Mouse (Mus musculus) kidney, embryonic 16.5 days (tissue): ENCODE measurements at regions not wholly inside any gene's neighbourhood (a gene's known extent, or its start where the extent isn't known, plus 50 kb on each side); places are given as distances from the start of the nearest gene placed in this dataset.

Experiments used
- ATAC-seq: fragments of 200-750 bp; cut with Nextera tagmentation; 2 replicates; pipeline ENCODE4 v1.8.0; 2017; ENCODE audit warnings: moderate TSS enrichment; ENCODE audit not compliant: low FRiP score, low TSS enrichment
- H3K27ac ChIP-seq: fragments of 300-500 bp; sonication (generic); 2 replicates; pipeline ENCODE4 v1.5.1; 2014; ENCODE audit warnings: low read length
- H3K27me3 ChIP-seq: fragments of 300-500 bp; sonication (generic); 2 replicates; pipeline ENCODE4 v1.6.1; 2014; ENCODE audit warnings: low read length, control low read depth, mixed read lengths; ENCODE audit not compliant: insufficient read depth
- H3K36me3 ChIP-seq: fragments of 300-500 bp; sonication (generic); 2 replicates; pipeline ENCODE4 v1.6.1; 2014; ENCODE audit warnings: low read length, control low read depth, mixed read lengths; ENCODE audit not compliant: insufficient read depth
- H3K4me1 ChIP-seq: fragments of 300-500 bp; sonication (generic); 2 replicates; pipeline ENCODE4 v1.6.1; 2014; ENCODE audit warnings: low read length, control low read depth, mixed read lengths; ENCODE audit not compliant: insufficient read depth
- H3K4me2 ChIP-seq: fragments of 300-500 bp; sonication (generic); replicated peaks from 2 replicates; pipeline ENCODE4 v1.6.1; 2014; ENCODE audit warnings: low read depth, low read length
- H3K4me3 ChIP-seq: fragments of 300-500 bp; sonication (generic); 2 replicates; pipeline ENCODE4 v1.5.1; 2014; ENCODE audit warnings: mild to moderate bottlenecking, low read length
- H3K9ac ChIP-seq: fragments of 300-500 bp; sonication (generic); replicated peaks from 2 replicates; pipeline ENCODE4 v1.6.1; 2014; ENCODE audit warnings: low read length
- H3K9me3 ChIP-seq: fragments of 300-500 bp; sonication (generic); 2 replicates; pipeline ENCODE4 v1.6.1; 2016; ENCODE audit warnings: low read length, control low read depth
- WGBS: fragments of 180-500 bp; shearing (Covaris S2); extraction: QIAGEN DNeasy Blood & Tissue Kit; methylation state at CpG from one replicate; pipeline ENCODE4 v1.1.7; 2014; 5-methylcytosine and 5-hydroxymethylcytosine counted together

DNA sequence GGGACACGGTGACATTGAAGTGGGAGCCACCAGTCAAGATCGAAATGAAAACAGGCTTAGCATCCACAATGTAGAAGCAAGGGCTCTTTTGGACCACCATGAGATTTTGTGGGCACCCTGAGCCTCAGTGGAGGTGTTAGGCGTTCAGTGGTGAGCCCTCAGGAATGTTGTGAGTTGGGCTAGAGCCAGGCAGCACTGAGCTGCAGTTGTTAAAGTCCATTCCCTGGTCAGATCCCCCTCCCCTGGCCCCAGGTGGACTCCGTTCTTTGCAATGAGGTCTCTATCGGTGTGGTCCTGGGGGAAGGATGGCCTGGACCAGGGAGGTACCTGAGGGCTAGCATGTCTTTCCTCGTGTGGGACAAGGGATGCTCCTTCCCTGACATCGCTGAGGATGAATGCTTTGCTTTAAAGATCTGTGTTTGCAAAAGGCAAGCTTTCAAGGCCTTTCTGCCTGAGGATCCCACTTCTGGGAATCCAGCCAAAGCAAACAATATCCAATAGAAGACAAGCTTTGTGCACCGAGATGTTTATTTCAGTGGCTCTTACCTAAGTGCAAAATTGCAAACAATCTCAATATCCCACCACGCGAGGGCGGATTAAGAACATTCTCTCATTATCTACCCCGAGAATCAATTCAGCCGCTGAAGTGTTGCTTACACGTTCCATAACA lies 90.6 kb upstream of the Gdf10 start:
- Histone ChIP-seq H3K27ac (no peak overlapping the region), H3K4me1 (peaks cover 3% of the 10 kb centered on the region; the same call in 1 of the 2 replicates), H3K9ac (no peak overlapping the region), H3K9me3 (no peaks in the 10 kb centered on the region), H3K27me3 (no peaks in the 10 kb centered on the region), H3K4me2 (no peak overlapping the region), H3K36me3 (no peaks in the 10 kb centered on the region), H3K4me3 (no peak overlapping the region)
- 58% methylated on average over 14 of the region's 14 CpGs for WGBS
- no peak; the same call in 1 of the 2 replicates for ATAC-seq

DNA sequence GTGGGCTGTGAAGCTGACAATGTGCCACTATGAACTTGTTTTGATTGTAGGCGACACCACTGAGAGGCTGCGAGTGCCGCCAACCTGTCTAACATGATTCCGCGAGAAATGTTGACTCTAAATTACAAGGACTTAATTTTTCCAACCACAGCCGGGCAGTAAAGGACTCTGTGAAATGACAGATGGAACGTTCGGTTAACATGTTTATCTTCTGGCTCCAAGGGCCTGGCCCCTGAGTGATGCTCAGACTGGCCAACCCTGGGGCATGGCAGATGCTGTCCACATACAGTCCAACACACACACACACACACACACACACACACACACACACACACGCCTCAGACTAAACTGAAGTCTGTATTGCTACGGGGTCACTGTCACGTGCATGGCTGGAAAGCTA lies 87.0 kb upstream of the Gdf10 start:
- no peaks in the 10 kb centered on the region for H3K9me3 ChIP-seq
- H3K9ac ChIP-seq = no peak overlapping the region
- H3K36me3 ChIP-seq = no peaks in the 10 kb centered on the region
- no peaks in the 10 kb centered on the region for H3K27me3 ChIP-seq
- 63% methylated on average over 11 of the region's 11 CpGs for WGBS
- no peak overlapping the region for H3K4me2 ChIP-seq
- no peak for ATAC-seq
- no peak overlapping the region for H3K4me3 ChIP-seq
- peaks cover 3% of the 10 kb centered on the region; the same call in 1 of the 2 replicates for H3K4me1 ChIP-seq
- H3K27ac ChIP-seq = no peak overlapping the region

DNA sequence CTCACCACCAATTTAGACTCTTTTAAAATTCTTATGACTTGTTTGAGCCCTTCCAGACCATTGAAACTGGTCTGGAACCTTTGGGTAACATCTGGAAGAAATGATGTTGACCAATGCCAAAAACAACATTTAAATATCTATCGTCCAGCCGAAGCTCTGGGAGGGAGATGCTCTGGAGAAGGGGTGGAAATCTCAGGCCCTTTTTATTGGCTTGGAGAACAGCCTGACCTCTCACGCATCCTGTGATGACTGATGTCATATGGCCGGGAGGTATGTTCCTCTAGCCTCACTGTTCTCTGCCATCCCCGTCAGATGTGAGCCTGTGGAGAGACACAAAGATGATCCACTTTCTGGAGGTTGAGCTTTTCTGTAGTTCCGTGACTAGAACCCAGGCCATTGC lies 81.6 kb upstream of the Gdf10 start:
- 64% methylated on average over 6 of the region's 6 CpGs for WGBS
- no peak overlapping the region for H3K4me2 ChIP-seq
- ATAC-seq = no peak

DNA sequence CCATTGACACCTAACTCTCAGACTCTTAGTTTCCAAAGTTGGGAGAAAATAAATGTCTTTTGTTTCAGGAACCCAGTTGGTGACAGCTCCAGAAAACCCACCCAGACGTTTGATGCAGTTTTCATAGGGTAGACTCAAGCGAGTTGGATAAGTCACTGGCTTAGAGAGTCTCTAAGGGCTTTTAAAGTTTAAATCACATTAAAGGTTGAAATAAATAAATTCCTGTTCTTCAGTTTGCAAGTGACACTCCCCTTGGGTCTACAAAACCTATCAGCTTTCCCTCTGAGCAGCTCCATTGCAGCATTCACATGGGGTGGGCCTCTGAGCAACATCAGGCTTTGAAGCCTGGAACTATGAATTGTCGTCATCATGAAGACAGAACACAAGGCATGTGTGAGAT lies 69.9 kb upstream of the Gdf10 start:
- Histone ChIP-seq H3K36me3 (no peaks in the 10 kb centered on the region), H3K9me3 (no peaks in the 10 kb centered on the region), H3K9ac (no peak overlapping the region), H3K27me3 (no peaks in the 10 kb centered on the region), H3K4me1 (no peaks in the 10 kb centered on the region), H3K27ac (no peak overlapping the region), H3K4me3 (no peak overlapping the region), H3K4me2 (no peak overlapping the region)
- WGBS = 71% methylated on average over 3 of the region's 3 CpGs
- ATAC-seq = no peak

More for the DNA sequence above, 81.6 kb upstream of the Gdf10 start:
- Histone ChIP-seq H3K27me3 (no peaks in the 10 kb centered on the region), H3K36me3 (no peaks in the 10 kb centered on the region), H3K4me3 (no peak overlapping the region), H3K27ac (no peak overlapping the region), H3K4me1 (no peaks in the 10 kb centered on the region), H3K9ac (no peak overlapping the region), H3K9me3 (no peaks in the 10 kb centered on the region)

DNA sequence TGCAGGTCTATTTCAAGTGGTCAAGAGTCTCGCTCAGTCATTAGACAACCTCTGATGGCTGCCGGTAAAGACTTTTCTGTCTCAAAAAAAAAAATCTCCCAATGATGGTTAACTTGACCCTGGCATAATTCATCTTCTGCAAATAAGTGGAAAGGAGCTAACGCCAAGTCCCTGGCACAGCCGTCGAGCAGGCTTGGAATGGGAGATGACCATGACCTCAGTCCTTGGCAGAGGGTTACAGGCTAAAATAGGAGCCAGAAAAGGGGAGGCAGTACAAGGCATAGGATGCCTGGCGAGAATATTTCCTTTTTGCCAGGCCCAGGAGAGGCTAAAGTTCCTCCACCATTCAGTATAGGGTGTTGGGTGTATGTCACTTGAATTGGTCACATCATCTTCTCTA lies 69.2 kb upstream of the Gdf10 start:
- no peak overlapping the region for H3K27ac ChIP-seq
- H3K4me1 ChIP-seq = no peaks in the 10 kb centered on the region
- H3K4me3 ChIP-seq = no peak overlapping the region
- no peak overlapping the region for H3K4me2 ChIP-seq
- WGBS = 93% methylated on average over 6 of the region's 6 CpGs
- H3K9ac ChIP-seq = no peak overlapping the region
- H3K9me3 ChIP-seq = no peaks in the 10 kb centered on the region
- H3K36me3 ChIP-seq = no peaks in the 10 kb centered on the region
- no peak for ATAC-seq
- no peaks in the 10 kb centered on the region for H3K27me3 ChIP-seq

DNA sequence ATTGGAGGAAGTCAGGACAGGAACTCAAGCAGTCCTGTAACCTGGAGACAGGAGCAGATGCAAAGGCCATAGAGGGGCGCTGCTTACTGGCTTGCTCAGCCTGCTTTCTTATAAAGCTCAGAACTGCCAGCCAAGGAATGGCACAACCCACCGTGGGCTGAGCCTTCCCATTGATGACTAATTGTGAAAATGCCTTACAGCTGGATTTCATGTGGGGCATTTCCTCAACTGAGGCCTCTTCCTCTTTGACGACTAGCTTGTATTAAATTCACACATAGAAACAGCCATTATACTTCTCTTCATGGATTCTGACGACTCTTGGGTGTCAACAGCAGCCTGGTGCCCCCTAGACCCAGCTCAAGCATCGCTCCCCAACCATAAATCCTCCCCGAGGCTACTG lies 66.4 kb upstream of the Gdf10 start:
- Histone ChIP-seq H3K4me2 (no peak overlapping the region), H3K27ac (no peak overlapping the region), H3K36me3 (no peaks in the 10 kb centered on the region), H3K4me1 (no peaks in the 10 kb centered on the region), H3K9me3 (no peaks in the 10 kb centered on the region), H3K9ac (no peak overlapping the region), H3K4me3 (no peak overlapping the region), H3K27me3 (no peaks in the 10 kb centered on the region)
- WGBS = 72% methylated on average over 6 of the region's 6 CpGs
- ATAC-seq = no peak

DNA sequence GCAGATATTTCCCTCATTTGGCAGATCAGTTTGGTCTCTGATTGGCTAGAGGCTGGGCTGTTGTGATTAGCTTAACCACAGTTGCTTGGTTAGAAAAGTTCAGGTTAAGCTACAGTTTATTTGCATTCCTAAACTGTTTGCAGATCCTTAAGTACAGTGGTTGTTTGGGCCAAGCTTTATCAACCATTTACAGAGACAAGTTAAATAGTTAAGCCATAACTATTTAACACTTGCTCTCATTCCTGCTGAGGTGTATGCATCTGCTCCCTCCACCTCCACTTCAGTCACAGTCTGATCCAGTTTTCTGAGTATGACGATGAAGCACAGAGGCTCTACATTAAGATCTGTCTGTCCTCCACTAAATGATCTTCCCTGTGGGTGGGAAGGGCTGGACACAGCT lies 58.6 kb upstream of the Gdf10 start:
- WGBS = 72% methylated on average over 1 of the region's 1 CpGs
- Histone ChIP-seq H3K27me3 (no peaks in the 10 kb centered on the region), H3K4me1 (no peaks in the 10 kb centered on the region), H3K36me3 (no peaks in the 10 kb centered on the region), H3K9ac (no peak overlapping the region), H3K9me3 (peaks cover 7% of the 10 kb centered on the region; the same call in 1 of the 2 replicates), H3K4me2 (no peak overlapping the region), H3K4me3 (no peak overlapping the region), H3K27ac (no peak overlapping the region)
- ATAC-seq = no peak

DNA sequence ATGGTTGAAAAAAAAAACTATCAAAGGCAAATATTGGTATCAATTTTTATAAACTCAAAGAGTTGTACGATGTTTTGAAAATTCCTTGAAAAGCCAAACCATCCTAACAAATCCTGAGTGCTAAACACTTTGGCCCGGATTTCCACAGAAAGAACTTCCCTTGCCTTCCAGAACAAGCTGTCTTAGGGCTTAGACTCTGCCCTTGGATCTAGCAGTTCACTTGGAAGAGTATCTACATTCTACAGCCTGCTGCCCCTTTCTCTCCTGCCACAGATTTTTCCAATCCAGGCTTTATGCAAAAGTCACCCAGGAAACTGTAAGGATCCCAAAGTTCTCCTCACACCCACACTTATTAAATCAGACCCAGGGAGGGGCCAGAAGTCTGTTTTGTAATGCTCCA lies 57.6 kb upstream of the Gdf10 start:
- no peak for ATAC-seq
- Histone ChIP-seq H3K4me2 (no peak overlapping the region), H3K4me3 (no peak overlapping the region), H3K9ac (no peak overlapping the region), H3K9me3 (peaks cover 7% of the 10 kb centered on the region; the same call in 1 of the 2 replicates), H3K4me1 (no peaks in the 10 kb centered on the region), H3K27ac (no peak overlapping the region), H3K27me3 (no peaks in the 10 kb centered on the region), H3K36me3 (no peaks in the 10 kb centered on the region)
- 90% methylated on average over 2 of the region's 2 CpGs for WGBS

DNA sequence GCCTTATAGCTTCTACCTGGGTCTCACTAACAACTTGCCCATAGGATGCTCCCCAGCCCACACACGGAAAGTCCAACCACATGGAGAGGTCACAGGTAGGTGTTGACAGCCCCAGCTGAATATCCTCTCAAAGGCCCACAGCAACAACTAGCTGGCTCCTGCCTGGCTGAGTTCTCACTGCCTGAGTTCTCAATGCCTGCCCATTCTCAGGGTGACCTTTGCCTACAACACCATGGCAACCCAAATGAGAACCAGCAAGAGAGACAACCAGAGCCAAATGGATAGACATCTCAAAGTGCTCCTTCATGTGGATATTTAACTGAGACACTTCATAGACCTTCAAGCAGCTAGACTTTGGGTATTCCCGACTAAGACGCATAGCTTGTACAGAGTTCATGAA lies 55.7 kb upstream of the Gdf10 start:
- Histone ChIP-seq H3K4me3 (no peak overlapping the region), H3K4me2 (no peak overlapping the region), H3K4me1 (no peaks in the 10 kb centered on the region), H3K9ac (no peak overlapping the region), H3K27ac (no peak overlapping the region), H3K27me3 (no peaks in the 10 kb centered on the region), H3K9me3 (peaks cover 7% of the 10 kb centered on the region; the same call in 1 of the 2 replicates), H3K36me3 (no peaks in the 10 kb centered on the region)
- no peak for ATAC-seq
- 88% methylated on average over 3 of the region's 3 CpGs for WGBS
